Mouse (Mus musculus) cortical plate, adult 2 months (tissue): ENCODE data around the gene Nkx1-2.

Experiments used
- CTCF ChIP-seq: fragments of 200-500 bp; IDR thresholded peaks from 2 replicates; pipeline ENCODE4 v1.5.1; 2011; ENCODE audit warnings: mild to moderate bottlenecking, control low read depth, low read length; ENCODE audit not compliant: insufficient read depth; ENCODE audit errors: extremely low read depth
- POLR2A ChIP-seq: fragments of 200-500 bp; IDR thresholded peaks from 2 replicates; pipeline ENCODE4 v1.6.1; 2011; ENCODE audit warnings: mild to moderate bottlenecking, low read length, control low read depth; ENCODE audit not compliant: insufficient read depth; ENCODE audit errors: extremely low read depth

DNA sequence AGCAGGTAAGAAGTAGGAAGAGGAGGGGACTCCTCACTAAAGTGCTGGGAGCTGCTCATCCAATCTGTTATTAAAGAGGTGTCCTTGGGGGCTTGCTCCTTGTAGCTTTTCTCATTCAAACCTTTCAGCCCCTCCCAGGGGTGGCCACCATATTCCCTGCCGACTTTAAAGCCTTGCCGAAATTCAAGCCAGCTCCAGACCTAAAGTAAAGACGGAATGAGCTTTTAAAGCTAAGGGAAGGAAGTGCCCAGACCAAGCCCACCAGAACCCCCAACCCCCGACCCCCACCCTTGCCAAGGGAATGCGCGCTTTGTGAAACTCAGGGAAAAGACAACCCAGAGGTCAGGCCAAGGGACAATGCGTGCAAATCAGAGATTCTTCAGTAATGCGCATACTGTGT, 1.5 kb upstream of the Nkx1-2 start:
- TF ChIP-seq CTCF (no peak), POLR2A (no peak)
